Mouse (Mus musculus): ENCODE data around the gene Evi2b.

Evi2b gene

DNA sequence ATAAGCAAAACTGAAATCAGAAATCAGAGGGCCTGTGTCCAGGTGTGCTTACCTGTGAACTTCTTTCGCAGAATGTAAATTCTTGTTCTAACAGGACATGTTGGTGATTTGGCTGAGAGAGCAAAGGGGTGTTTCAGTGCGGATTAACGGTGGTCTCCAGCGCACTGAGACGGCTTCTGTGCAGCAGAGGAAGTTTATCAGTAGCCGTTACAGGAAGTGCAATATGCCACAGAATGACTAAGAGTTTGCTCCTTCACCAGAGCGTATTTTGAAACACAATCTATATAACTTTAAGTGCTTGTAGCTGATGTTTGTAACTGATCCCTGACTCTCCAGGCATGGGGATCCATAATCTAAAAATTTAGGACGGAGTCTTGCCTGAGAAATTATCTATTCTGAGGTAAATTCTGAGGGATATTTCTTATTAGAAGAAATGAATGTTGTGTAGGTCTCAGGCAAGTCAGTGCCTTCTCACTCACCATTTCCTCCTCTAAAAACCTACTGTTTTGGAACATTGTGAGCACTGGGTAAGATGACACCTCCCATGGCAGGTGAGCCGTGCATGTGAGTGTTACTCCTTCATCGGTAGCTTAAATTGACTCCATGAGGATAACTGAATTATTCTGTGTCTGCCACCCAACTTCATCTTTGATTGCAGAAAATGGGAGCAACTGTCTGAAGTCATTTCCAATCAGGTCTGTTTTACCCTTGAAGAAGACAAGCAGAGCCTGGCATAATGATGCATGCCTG lies at the start of gene Evi2b:
TSS of gene Evi2b (minus strand) at position 203 of the 750 bp plus-strand sequence.
- DNase-seq (ENCODE audit: low spot score) = no peak

DNA sequence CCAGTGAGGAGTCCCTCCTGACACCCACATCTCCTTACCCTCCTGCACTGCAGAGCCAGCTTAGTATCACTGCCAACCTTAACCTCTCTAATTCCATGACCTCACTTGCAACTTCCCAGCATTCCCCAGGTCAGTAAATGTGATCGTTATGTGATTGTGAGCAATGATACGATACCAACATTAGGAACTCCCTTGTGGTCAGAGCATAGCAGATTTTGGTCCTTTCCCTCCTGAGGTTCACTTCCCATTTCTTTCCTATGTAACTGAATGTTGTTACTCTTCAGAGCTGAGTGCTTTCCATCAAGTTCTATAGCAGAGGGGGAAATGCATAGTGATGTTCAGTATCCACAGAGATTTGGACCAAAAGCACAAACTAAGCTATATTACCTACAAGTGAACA lies 46.8 kb upstream of the Evi2b start:
- DNase-seq (ENCODE audit: low spot score) = no peak

GRCm38 (mm10) chr11:79568197-79568911 lies 44.8 kb upstream of the Evi2b start:
- no peak for DNase-seq (ENCODE audit: low spot score)

- no peak for DNase-seq (ENCODE audit: low spot score)
These were observed 43.4 kb upstream of the Evi2b start for GRCm38 (mm10) chr11:79566947-79567346.

DNA sequence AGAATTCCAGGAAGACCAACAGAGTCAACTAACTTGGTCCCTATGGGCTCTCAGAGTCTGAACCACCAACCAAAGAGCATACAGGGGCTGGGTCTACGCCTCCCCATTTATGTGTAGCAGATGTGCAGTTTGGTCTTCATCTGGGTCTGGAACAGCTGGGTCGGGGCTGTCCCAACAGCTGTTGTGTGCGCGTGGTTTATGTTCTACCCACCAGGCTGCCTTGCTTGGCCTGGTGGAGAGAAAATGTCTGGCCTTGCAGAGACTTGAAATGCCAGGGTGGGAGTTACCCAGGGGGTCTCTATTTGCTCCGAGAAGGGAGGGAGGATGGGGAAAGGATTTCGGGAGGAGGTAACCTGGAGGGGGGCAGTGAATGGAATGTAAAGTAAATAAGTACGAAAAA lies 39.9 kb upstream of the Evi2b start:
- DNase-seq (ENCODE audit: low spot score) = no peak

DNA sequence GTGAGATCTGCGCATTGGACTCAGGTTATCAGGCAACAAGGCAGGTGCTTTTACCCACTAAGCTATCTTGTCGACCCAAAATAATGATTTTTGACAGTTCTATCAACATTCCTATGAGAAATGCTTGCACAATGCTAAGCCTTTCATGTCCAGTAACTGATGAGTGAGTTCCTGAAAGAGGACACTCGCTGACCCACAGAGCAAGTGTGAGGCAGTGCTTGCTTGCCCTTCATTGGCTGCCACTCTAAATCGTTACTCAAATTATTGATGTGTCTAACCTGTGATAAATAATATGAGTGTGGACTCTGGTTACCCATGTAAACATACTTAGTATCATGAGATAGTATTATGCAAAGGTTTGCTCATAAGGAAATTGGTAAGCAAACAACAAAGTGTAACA lies 37.0 kb upstream of the Evi2b start:
- DNase-seq (ENCODE audit: low spot score) = no peak

DNA sequence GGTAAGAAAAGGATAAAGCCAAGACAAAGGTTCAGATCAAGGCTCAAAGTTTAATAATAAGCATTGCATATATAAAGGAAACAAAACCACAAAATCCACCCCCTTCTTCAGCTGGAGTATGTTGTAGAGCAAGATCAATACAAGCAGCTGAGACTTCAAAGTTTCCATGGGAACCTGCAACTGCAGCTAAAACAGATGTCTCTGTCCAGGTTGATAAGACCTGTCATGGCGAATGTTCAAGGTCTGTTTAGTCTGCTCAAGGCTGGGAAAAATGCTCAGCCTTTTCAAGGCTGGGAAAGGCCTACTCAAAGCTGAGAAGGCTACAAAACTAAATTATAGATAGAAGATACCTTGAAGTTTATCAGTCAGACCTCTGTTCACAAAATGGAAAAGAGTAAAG lies 29.1 kb upstream of the Evi2b start:
- DNase-seq (ENCODE audit: low spot score) = peak; percentile 44

- DNase-seq (ENCODE audit: low spot score) = no peak
These were observed 12.7 kb upstream of the Evi2b start for GRCm38 (mm10) chr11:79536293-79536692.

- DNase-seq (ENCODE audit: low spot score) = no peak
These were observed 12.0 kb upstream of the Evi2b start for GRCm38 (mm10) chr11:79535554-79535953.

DNA sequence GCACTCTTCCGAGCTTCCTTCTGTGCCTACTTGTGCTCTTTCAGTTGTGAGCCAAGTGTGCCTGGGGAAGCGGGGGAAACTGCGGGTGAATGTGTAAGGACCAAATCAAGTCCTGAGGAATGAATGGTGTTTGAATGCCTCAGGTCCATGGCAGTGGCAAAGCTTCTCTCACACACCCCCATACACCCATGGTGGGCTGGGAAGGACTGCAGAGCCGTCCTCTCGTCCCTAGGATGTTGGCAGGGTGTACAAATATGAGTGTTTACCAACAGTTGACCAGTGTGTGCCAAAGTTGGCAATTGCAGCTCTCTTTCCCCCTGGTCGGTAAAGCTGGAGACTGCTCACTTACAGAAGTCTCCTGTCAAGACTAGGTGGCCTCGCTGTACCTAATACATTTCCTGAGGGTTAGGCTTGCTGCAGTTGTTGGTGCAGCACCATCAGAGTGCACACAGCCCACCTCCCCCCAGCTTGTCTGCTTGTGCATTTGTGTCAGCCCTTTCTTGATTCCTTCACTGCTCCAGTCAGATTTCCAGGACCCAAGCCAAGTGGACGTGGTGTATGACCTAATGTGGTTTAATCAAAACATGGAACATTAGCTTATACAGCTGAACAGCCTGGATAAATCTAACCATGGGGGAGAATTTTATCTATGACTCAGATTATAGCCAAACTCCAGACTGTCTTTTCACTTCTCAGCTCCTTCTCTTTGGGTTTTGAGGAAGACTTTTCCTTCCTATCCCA lies 10.6 kb upstream of the Evi2b start:
- no peak for DNase-seq (ENCODE audit: low spot score)

DNA sequence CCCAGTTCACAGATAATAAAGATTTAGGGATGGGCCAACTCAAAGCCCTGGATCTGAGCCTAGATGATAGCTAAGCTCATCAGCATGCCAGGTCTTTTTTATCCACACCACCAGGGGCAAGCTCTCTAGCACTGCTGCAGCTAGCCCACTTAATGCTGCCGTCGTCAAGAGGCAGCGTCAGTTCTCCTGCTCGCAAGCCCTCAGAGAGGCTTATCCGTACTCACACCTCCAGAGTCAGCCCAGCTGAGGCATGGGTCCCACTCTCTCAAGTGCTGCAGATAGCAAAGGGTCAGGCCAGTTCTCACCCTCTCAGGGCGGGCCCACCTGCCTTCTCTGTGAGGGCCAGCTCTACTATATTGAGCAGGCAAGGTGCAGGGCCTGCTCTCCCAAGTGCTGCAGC lies 9.7 kb upstream of the Evi2b start:
- no peak for DNase-seq (ENCODE audit: low spot score)

- no peak for DNase-seq (ENCODE audit: low spot score)
These were observed 7.9 kb upstream of the Evi2b start for GRCm38 (mm10) chr11:79531485-79531884.

- DNase-seq (ENCODE audit: low spot score) = no peak
These were observed 7.2 kb upstream of the Evi2b start for GRCm38 (mm10) chr11:79530774-79531173.

- no peak for DNase-seq (ENCODE audit: low spot score)
These were observed 6.8 kb upstream of the Evi2b start, which contains the start of the genes Evi2 and Evi2a for GRCm38 (mm10) chr11:79530333-79530761. Gene Evi2 (minus strand): TSS chr11:79530589. Gene Evi2a (minus strand): TSS chr11:79530609.

DNA sequence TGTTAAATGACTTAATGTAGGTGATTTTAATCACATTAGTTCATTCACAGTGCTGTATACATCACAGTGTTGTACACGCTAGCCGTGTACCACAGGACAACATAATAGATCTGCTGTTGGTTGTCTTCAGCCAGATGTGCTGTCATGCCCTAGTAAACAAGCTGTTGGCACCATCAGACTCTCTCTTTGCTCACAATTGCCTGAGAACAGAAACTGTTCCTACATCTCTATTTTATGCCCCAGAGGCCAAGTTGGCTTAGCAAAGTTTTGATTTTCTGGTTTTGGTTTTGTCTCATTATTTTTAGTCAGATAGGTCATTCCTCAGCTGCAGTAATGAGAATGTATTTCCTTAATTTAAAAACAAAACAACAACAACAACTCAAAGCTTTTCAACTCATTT lies 6.2 kb upstream of the Evi2b start:
- DNase-seq (ENCODE audit: low spot score) = no peak

DNA sequence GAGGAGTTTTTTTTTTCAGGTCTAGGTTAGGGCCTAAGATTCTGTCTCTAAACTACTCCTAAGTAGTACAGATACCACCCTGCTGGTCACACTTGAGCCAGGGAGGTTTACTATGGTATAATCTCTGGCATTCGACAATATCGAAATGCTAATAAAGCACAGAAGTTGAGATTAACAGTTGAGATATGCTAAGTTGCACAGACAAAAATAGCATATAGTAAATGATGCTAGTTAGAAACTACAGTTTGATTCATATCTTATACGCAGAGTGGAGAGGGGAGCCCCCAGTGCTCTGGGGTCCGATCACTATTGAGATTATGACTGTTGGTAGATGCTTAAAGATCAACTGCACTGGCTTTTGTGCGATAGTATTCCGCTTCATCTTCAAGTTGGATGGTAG lies 5.7 kb upstream of the Evi2b start:
- no peak for DNase-seq (ENCODE audit: low spot score)

GRCm38 (mm10) chr11:79528601-79529000 lies 5.0 kb upstream of the Evi2b start:
- no peak for DNase-seq (ENCODE audit: low spot score)

- DNase-seq (ENCODE audit: low spot score) = no peak
These were observed 4.3 kb upstream of the Evi2b start for GRCm38 (mm10) chr11:79527739-79528384.

DNA sequence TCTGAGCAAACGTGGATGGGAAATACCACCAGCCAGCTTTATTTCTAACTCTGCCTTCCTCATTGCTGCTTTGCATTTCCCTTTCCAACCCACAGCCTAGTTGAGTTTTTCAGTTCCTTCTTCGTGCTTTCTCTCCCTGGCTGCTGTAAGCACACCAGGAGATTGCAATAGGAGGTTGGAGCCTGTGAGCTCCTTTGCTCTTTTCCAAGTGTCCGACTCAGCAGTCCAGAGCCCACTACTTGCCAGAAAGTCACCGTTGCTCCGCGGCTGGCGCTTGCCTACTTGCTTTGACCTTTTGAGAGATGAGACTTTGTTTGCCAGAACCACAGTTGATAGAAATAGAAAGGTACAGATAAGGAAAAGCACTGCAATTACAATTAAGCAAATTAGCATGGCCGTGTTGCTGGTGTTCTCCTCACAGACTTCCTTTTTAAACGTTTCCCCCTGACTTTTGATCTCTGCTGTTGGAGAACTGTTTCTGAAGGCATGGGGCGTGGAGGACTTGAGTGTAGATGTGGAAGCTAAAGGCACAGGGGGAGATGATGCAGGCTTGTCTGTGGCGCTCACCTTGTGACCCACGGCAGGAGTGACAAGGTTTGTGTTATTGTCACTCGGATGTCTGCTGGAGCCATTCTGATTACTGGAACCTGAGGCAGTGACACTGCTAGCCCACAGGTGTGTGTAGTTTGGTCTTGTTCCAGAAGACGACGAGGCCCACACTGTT lies 3.6 kb upstream of the Evi2b start:
- DNase-seq (ENCODE audit: low spot score) = no peak

DNA sequence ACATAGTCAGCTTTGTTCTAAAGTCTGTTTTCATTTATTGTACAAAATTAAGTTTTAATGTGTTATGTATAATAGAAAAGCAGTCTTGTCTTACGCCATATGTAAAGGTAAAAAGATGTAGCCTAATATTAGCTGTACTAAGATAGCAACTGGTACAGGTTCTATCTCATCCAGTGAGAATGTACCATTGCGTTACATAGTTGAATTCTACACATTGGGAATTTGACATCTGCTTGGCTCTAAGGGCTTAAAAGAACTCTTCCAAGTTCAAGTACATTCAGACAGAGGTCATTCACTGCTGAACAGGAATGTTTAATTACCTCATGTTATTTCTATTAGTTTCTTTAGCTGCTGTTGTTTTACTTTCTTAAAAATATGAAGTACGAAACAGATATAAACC lies 3.0 kb upstream of the Evi2b start:
- no peak for DNase-seq (ENCODE audit: low spot score)

- DNase-seq (ENCODE audit: low spot score) = no peak
These were observed 681 bp upstream of the Evi2b start for GRCm38 (mm10) chr11:79524310-79524575.

DNA sequence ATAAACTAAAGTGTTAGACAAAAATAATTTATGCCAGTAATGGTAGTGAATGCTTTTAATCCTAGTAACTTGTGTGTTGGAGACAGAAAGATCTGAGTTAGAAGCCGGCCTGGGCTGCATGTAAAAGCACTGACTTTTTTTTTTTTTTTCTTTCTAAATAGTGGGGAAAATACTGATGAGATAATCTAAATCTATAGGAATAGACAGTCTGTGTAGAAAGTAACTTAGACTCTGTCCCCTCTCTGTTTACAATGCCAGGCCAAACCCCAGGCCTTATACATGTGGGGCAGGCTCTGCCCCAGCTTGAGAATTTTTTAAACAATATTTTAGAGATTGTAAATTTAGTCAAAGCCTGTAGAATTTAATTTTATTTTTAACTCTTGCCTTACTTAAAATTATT lies 618 bp downstream of the Evi2b start:
- no peak for DNase-seq (ENCODE audit: low spot score)

All from ovary, adult 18-20 months (tissue).